ENCODE assay signal across 7 mouse cellular contexts in genomic region chr11:96861878-96862289, GRCm38 (mm10). TPM values are rescaled to one million over a fixed set of nuclear protein-coding genes. Genes with fewer than 3 reads are reported as not detected.
A peak's percentile ranks its signal among the peaks of the same experiment; 100 is the strongest.
DNase-seq lines count a peak whose midpoint lies in the region; ATAC-seq lines count a peak whose summit lies in the region.

No protein-coding gene starts in this region.

- H3K4me2 ChIP-seq in limb, embryonic 11.5 days (ENCODE audit: low read depth, severe bottlenecking), result peak overlapping the region; percentile 82
- peak overlapping the region; percentile 83 for H3K4me2 ChIP-seq in midbrain, embryonic 14.5 days (ENCODE audit: low read length)

- under 1% methylated on average over 31 of the region's 31 CpGs for WGBS in embryonic facial prominence, embryonic 10.5 days
- WGBS in limb, embryonic 11.5 days, result under 1% methylated on average over 31 of the region's 31 CpGs
- whole genome bisulfite sequencing in midbrain, embryonic 14.5 days, result under 1% methylated on average over 31 of the region's 31 CpGs

- H3K4me1 ChIP-seq in embryonic facial prominence, embryonic 10.5 days, result peaks cover 41% of the 10 kb centered on the region
- H3K4me1 ChIP-seq in limb, embryonic 11.5 days (ENCODE audit: control insufficient read depth, insufficient read depth, low read length), result 0 out of 2 replicates have a peak, but pooled peaks cover 2% of the 10 kb centered on the region
- peaks cover 20% of the 10 kb centered on the region for H3K4me1 ChIP-seq in midbrain, embryonic 14.5 days (ENCODE audit: control insufficient read depth, insufficient read depth, low read length)

- H3K36me3 ChIP-seq in embryonic facial prominence, embryonic 10.5 days (replicated peaks), result no peaks in the 10 kb centered on the region
- no peaks in the 10 kb centered on the region for H3K36me3 ChIP-seq in limb, embryonic 11.5 days (ENCODE audit: control insufficient read depth, insufficient read depth, low read length)
- H3K36me3 ChIP-seq in midbrain, embryonic 14.5 days (ENCODE audit: control insufficient read depth, insufficient read depth, low read length), result no peaks in the 10 kb centered on the region

- H3K9me3 ChIP-seq in embryonic facial prominence, embryonic 10.5 days, result no peaks in the 10 kb centered on the region
- H3K9me3 ChIP-seq in limb, embryonic 11.5 days (ENCODE audit: control insufficient read depth, low read length), result no peaks in the 10 kb centered on the region
- no peaks in the 10 kb centered on the region for H3K9me3 ChIP-seq in midbrain, embryonic 14.5 days (ENCODE audit: control insufficient read depth, low read length)

- H3K27ac ChIP-seq in embryonic facial prominence, embryonic 10.5 days (replicated peaks), result 0 out of 2 replicates have a peak overlapping the region, but pooled peaks have one; percentile 40
- H3K27ac ChIP-seq in limb, embryonic 11.5 days (replicated peaks; ENCODE audit: low read depth, low read length), result no peak overlapping the region
- H3K27ac ChIP-seq in midbrain, embryonic 14.5 days (replicated peaks; ENCODE audit: low read depth, low read length), result no peak overlapping the region

- peak overlapping the region; percentile 60 for H3K4me3 ChIP-seq in embryonic facial prominence, embryonic 10.5 days
- H3K4me3 ChIP-seq in limb, embryonic 11.5 days (ENCODE audit: low read depth, low read length), result peak overlapping the region; percentile 29
- H3K4me3 ChIP-seq in midbrain, embryonic 14.5 days (replicated peaks; ENCODE audit: low read depth, low read length), result peak overlapping the region; percentile 36

- H3K9ac ChIP-seq in limb, embryonic 11.5 days (ENCODE audit: low read length), result no peak overlapping the region
- H3K9ac ChIP-seq in midbrain, embryonic 14.5 days (replicated peaks; ENCODE audit: low read length), result peak overlapping the region; percentile 37; the same call in 1 of the 2 replicates

- peaks cover 4% of the 10 kb centered on the region; the same call in 1 of the 2 replicates for H3K27me3 ChIP-seq in embryonic facial prominence, embryonic 10.5 days (replicated peaks; ENCODE audit: low read depth, poor library complexity, severe bottlenecking)
- no peaks in the 10 kb centered on the region for H3K27me3 ChIP-seq in limb, embryonic 11.5 days (ENCODE audit: control insufficient read depth, insufficient read depth, low read length)
- no peaks in the 10 kb centered on the region for H3K27me3 ChIP-seq in midbrain, embryonic 14.5 days (ENCODE audit: control insufficient read depth, insufficient read depth, low read length)

- peak; percentile 79; the same call in 1 of the 2 replicates for ATAC-seq in limb, embryonic 11.5 days (ENCODE audit: insufficient number of reproducible peaks, low FRiP score, low TSS enrichment, low read depth)
- ATAC-seq in midbrain, embryonic 14.5 days (ENCODE audit: low FRiP score, low TSS enrichment), result peak; percentile 90

- peak; percentile 98 for DNase-seq in adrenal gland, postnatal 10 days
- peak; percentile 96 for DNase-seq in embryonic facial prominence, embryonic 10.5 days (ENCODE audit: low spot score)
- peak; percentile 99 for DNase-seq in heart, adult 11 months
- peak; percentile 96 for DNase-seq in kidney, adult 18-20 months
- peak; percentile 98 for DNase-seq in limb, embryonic 11.5 days (ENCODE audit: low spot score)
- peak; percentile 98 for DNase-seq in midbrain, embryonic 14.5 days
- DNase-seq in spleen, adult 18-20 months, result peak; percentile 85 to 98

RNA-seq across cellular contexts. Expression of gene Copz2, which starts 12.2 kb away (rescaled TPM):
- 10 to 100 TPM; 45.5 to 50.3 TPM for total RNA-seq in adrenal gland, postnatal 10 days (2021)
- 36.2 and 37.4 TPM in 2 replicates for polyA plus RNA-seq in embryonic facial prominence, embryonic 10.5 days (2016; fragmentation: Nextera tagmentation; extraction: Ambion mirVana)
- 53.8 and 56.8 TPM in 2 replicates for polyA plus RNA-seq in limb, embryonic 11.5 days (2014; fragmentation: Nextera tagmentation; extraction: Ambion mirVana)
- 6.5 and 16.0 TPM in 2 replicates for polyA plus RNA-seq in midbrain, embryonic 14.5 days (2014; fragmentation: Nextera tagmentation; extraction: Ambion mirVana)

RNA-seq across cellular contexts. Expression of gene Nfe2l1, which starts 32.1 kb away (rescaled TPM):
- 100 to 1,000 TPM; 300 to 307 TPM for total RNA-seq in adrenal gland, postnatal 10 days (2021)
- 65.4 and 69.9 TPM in 2 replicates for polyA plus RNA-seq in embryonic facial prominence, embryonic 10.5 days (2016; fragmentation: Nextera tagmentation; extraction: Ambion mirVana)
- 30.1 and 33.7 TPM in 2 replicates for polyA plus RNA-seq in limb, embryonic 11.5 days (2014; fragmentation: Nextera tagmentation; extraction: Ambion mirVana)
- polyA plus RNA-seq in midbrain, embryonic 14.5 days (2014; fragmentation: Nextera tagmentation; extraction: Ambion mirVana), result 40.1 and 46.3 TPM in 2 replicates

RNA-seq across cellular contexts. Expression of gene Cdk5rap3, which starts 54.4 kb away (rescaled TPM):
- total RNA-seq in adrenal gland, postnatal 10 days (2021), result 10 to 100 TPM; 54.1 to 54.9 TPM
- 90.1 and 99.9 TPM in 2 replicates for polyA plus RNA-seq in embryonic facial prominence, embryonic 10.5 days (2016; fragmentation: Nextera tagmentation; extraction: Ambion mirVana)
- 72.5 and 77.0 TPM in 2 replicates for polyA plus RNA-seq in limb, embryonic 11.5 days (2014; fragmentation: Nextera tagmentation; extraction: Ambion mirVana)
- 85.2 and 90.2 TPM in 2 replicates for polyA plus RNA-seq in midbrain, embryonic 14.5 days (2014; fragmentation: Nextera tagmentation; extraction: Ambion mirVana)
